Mouse (Mus musculus): Measurements from ENCODE around the gene Ccdc34. TPM values are rescaled to one million over a fixed set of nuclear protein-coding genes. Genes with fewer than 3 reads are reported as not detected.
"Not testable (repeated sequence)": the region's sequence is repeated elsewhere in the genome, so short reads cannot be mapped to it uniquely, and the experiment has no call there.

Ccdc34 gene
- total RNA-seq, 1 experiment from 2014 or later: 9.9 TPM

DNA sequence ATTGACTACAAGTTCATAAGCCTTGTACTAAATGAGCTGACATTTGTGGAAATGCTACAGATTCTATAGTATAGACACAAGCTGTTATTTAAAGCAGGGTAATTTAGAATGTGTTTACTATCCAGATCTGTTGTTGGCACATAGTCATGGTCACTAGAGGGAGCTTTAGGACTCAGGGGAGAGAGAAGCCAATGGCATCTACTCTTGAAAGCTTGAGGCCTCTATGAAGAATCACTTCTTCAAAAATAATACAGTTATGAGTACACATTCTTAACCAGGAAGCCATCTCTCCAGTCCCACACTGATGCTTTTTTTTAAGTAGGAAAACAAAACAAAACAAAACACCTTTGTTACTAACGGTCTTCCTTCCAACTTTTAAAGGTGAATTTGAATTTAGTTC lies 45.5 kb downstream of the Ccdc34 start:
- ATAC-seq (replicated peaks; ENCODE audit: insufficient number of reproducible peaks, low FRiP score, low TSS enrichment, poor library complexity, severe bottlenecking): no peak

DNA sequence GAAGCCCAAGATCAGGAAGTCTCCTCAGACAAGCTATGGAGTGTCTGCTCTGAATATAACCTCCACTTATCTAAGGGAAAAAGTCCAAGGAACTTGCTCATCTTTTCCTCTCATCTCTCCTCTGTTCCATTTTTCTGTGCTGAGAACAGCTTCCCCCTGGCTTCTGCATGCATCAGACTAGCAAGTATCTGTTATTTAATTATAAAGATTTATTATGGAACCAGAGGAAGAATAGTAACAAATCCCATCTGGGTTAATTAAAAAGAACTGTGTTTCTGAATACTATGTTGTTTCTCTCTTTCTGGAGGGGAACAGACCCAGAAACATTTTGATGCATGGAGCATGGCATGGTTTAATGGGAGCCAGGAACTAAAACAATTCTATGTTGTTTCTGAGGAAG lies 51.3 kb downstream of the Ccdc34 start:
- no peak for ATAC-seq (replicated peaks; ENCODE audit: insufficient number of reproducible peaks, low FRiP score, low TSS enrichment, poor library complexity, severe bottlenecking)

DNA sequence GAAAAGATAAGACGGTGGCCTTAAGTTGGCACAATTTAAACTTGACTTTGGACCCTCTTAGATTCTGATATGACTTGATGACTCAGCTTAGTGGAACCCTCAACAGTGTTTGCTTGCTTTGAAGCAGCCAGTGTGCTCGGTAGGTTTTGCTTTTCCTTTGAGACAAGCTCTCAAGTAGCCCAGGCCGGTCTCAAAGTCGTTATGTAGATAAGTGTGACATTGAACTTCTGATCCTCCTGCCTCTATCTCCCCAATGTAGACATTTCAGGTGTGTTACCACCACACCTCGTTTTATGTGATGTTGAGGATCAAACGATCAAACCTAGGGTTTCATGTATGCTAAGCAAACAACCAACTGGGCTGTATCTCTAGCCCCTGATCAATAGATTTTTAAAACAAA lies 55.4 kb downstream of the Ccdc34 start:
- ATAC-seq (replicated peaks; ENCODE audit: insufficient number of reproducible peaks, low FRiP score, low TSS enrichment, poor library complexity, severe bottlenecking): no peak

- ATAC-seq (replicated peaks; ENCODE audit: insufficient number of reproducible peaks, low FRiP score, low TSS enrichment, poor library complexity, severe bottlenecking): no peak
These were observed 57.2 kb downstream of the Ccdc34 start for GRCm38 (mm10) chr2:110074646-110075452.

- ATAC-seq (replicated peaks; ENCODE audit: insufficient number of reproducible peaks, low FRiP score, low TSS enrichment, poor library complexity, severe bottlenecking): no peak
These were observed 59.6 kb downstream of the Ccdc34 start for GRCm38 (mm10) chr2:110077240-110077639.

DNA sequence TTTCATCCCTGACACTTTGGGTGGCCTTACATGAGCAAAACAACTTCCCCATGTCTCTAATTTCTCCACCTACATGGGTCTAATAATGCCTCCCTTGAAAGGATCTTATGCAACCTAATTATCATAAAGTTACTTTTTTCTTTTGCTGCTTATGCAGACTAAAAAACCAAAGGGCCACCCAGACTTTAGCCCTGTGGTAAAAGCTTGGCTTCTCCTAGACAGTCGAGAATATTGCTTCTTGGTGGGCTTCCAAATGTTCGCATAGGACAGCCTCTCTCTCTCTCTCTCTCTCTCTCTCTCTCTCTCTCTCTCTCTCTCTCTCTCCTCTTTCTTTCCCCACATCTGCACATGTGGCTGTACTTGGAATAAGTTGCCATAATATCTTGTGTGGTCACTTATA lies 60.0 kb downstream of the Ccdc34 start:
- no peak for ATAC-seq (replicated peaks; ENCODE audit: insufficient number of reproducible peaks, low FRiP score, low TSS enrichment, poor library complexity, severe bottlenecking)

DNA sequence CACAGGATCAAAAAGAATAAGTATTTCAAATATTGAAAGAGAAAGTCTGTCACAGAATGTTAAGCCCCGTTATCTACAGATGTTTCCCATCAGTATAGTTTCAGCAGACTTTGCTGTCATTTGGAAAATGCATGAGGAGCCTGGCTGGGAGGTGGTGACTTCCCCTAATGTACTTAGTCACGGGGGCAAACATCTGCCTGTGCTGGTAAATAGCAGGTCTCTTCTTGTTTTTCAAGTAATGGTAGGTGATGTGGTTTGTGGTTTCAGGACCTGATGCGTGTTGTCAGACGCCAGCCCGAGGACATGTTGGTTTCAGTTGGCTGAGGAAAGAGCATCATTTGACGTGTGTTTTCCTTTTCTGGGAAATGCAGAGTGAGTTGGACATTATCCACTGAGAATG lies 62.9 kb downstream of the Ccdc34 start:
- no peak for ATAC-seq (replicated peaks; ENCODE audit: insufficient number of reproducible peaks, low FRiP score, low TSS enrichment, poor library complexity, severe bottlenecking)

DNA sequence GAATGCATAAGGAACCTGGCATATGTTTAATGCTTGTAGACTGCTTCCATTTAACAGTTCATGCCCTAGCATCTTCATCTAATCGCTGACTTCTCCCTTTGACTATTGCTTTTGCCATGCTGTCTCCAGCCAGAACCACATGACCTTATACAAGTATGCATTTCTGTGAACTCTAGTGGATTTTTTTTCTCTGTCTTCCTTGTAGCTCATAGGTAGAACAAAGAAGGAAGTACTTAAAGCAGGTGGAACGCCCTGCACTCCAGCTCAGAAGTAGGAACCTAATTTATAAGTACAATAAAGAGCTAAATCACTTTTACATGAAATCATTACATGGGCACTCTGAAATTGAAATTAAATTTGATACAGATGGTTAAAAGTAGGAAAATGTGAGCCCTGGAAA lies 65.4 kb downstream of the Ccdc34 start:
- ATAC-seq (replicated peaks; ENCODE audit: insufficient number of reproducible peaks, low FRiP score, low TSS enrichment, poor library complexity, severe bottlenecking): no peak

GRCm38 (mm10) chr2:110085701-110086143 lies 68.1 kb downstream of the Ccdc34 start:
- no peak for ATAC-seq (replicated peaks; ENCODE audit: insufficient number of reproducible peaks, low FRiP score, low TSS enrichment, poor library complexity, severe bottlenecking)

DNA sequence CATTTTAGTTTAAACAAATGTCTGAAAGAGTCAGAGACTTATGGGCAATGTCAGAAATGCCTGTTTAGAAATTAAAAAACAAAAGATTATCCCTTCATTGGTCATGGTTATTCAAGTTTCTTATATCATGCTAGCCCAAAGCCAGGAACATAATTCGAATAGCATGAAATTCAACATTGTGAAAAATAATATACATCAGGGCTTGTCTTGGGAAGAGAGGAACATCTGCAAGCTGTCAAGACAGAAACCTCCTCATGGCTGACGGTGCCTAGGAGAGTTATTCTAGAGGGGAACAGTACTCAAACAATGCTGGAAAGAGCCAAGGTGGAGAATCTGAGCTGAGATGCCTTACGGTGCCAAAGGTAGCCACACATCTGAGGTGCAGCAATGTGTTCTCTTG lies 96.5 kb downstream of the Ccdc34 start:
- ATAC-seq (replicated peaks; ENCODE audit: insufficient number of reproducible peaks, low FRiP score, low TSS enrichment, poor library complexity, severe bottlenecking): no peak

GRCm38 (mm10) chr2:110129396-110129795 lies 111.8 kb downstream of the Ccdc34 start:
- ATAC-seq (replicated peaks; ENCODE audit: insufficient number of reproducible peaks, low FRiP score, low TSS enrichment, poor library complexity, severe bottlenecking): no peak

- ATAC-seq (replicated peaks; ENCODE audit: insufficient number of reproducible peaks, low FRiP score, low TSS enrichment, poor library complexity, severe bottlenecking): no peak
These were observed 114.0 kb downstream of the Ccdc34 start for GRCm38 (mm10) chr2:110131573-110131972.

DNA sequence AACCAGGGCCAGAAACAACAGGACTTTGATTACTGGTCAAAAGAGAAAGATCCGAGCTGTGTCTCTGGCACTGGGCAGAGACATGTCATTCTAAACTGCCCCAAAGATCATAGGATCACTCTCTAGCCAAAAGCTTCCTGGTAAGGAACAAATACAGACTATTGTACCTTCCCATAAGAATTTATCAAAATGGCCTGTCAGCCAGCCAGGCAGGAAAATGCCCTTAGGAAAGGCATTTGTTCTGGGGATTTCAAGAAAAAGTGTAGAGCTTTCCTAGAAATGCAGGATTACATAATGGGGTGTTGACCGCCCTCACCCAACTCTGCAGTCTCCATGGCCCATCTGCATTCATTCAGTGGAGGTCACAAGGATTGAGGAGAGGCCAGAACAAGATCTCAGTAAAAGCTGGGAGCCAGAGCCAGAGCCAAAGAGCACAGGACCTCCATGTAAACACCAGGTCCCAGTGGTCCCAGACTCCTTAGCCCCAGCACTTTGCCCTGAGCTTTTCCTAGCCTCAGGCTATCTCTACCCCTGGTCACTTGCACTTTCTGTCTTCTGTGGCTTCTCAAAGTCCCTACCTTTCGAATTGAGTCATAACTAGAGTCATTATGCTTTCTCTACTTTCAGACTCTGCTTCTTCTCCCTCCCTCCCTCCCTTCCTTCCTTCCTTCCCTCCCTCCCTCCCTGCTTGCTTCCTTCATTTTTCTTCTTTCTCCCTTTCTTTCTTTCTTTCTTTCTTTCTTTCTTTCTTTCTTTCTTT lies 115.9 kb downstream of the Ccdc34 start:
- no peak for ATAC-seq (replicated peaks; ENCODE audit: insufficient number of reproducible peaks, low FRiP score, low TSS enrichment, poor library complexity, severe bottlenecking)

DNA sequence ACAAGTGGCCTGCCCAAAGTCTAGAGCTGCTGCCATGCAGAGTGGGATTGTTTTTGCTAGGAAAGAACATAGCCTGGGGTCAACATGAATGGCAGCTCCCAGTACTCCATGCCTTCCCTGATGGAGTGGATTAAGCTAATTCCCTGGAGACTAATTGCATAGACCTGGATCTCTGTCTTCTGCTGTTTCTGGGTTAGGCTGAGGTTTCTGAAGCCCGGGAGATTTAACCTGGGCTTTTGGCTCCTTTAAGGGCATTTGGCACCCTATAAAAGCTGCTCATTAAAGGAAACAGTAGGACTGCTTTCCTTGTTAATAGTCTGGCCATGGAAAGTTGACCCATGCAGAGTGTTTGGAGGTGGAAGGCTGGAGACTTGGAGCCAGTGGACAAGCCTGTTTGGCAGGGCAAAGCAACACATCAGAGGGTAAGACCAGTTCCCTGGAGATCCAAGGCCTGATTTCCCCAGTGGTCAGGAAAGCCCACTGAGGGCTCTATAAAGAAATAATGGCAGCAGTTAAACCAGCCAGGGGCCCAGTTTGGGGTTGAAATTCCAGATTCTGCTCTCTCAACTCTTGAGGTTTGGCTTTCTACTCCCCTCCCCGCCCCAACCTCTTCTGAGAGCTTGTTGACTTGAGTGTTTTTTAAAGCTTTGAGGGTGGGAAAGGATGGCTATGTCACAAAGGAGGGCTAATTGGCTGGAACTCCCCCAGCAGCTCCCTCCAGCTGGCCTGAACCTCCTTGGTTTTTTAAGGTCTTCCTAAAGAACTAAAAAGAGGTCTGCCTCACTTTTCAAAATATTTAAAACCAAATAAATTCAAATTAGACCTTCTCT lies 117.4 kb downstream of the Ccdc34 start:
- ATAC-seq (replicated peaks; ENCODE audit: insufficient number of reproducible peaks, low FRiP score, low TSS enrichment, poor library complexity, severe bottlenecking): no peak

GRCm38 (mm10) chr2:110137291-110137690 lies 119.7 kb downstream of the Ccdc34 start:
- ATAC-seq (replicated peaks; ENCODE audit: insufficient number of reproducible peaks, low FRiP score, low TSS enrichment, poor library complexity, severe bottlenecking): no peak

DNA sequence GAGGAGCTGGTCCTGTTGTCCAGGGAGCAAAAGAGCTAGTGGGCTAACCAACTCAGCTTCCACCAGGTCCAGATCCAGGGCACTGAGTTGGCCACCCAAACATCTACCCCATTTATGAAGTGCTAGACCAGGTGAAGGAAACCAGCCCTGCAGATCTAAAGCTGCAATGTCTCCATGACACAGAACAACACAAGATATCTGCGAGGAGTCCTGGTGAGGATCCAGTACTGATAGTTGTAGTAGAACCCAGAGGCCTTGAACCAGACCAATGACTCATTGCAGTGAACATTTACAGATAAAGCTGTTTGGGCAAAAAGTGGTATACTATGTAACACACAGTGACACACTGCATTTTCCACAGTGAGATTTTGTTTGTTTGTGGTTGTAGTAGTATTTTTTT lies 120.5 kb downstream of the Ccdc34 start:
- ATAC-seq (replicated peaks; ENCODE audit: insufficient number of reproducible peaks, low FRiP score, low TSS enrichment, poor library complexity, severe bottlenecking): no peak

GRCm38 (mm10) chr2:110147980-110148379 lies 130.4 kb downstream of the Ccdc34 start:
- ATAC-seq (replicated peaks; ENCODE audit: insufficient number of reproducible peaks, low FRiP score, low TSS enrichment, poor library complexity, severe bottlenecking): not testable (repeated sequence)

GRCm38 (mm10) chr2:110149246-110149645 lies 131.6 kb downstream of the Ccdc34 start:
- no peak for ATAC-seq (replicated peaks; ENCODE audit: insufficient number of reproducible peaks, low FRiP score, low TSS enrichment, poor library complexity, severe bottlenecking)

- ATAC-seq (replicated peaks; ENCODE audit: insufficient number of reproducible peaks, low FRiP score, low TSS enrichment, poor library complexity, severe bottlenecking): no peak
These were observed 138.7 kb downstream of the Ccdc34 start for GRCm38 (mm10) chr2:110156321-110156720.

All from monocyte, adult 5-6 weeks (primary cell).